Mouse (Mus musculus) small intestine, adult 2 months (tissue): ENCODE results near the gene Htra2. TPM values are rescaled to one million over a fixed set of nuclear protein-coding genes. Genes with fewer than 3 reads are reported as not detected.

Experiments used
- H3K27ac ChIP-seq: fragments of 200-500 bp; 2 replicates; pipeline ENCODE4 v1.5.1; 2012; ENCODE audit warnings: low read depth, low read length, control low read depth, inconsistent platforms; ENCODE audit not compliant: insufficient read depth
- H3K27me3 ChIP-seq: fragments of 200-500 bp; 2 replicates; pipeline ENCODE4 v1.6.1; 2012; ENCODE audit warnings: mild to moderate bottlenecking, moderate library complexity, low read length, inconsistent platforms; ENCODE audit not compliant: control insufficient read depth, insufficient read depth
- H3K36me3 ChIP-seq: fragments of 200-500 bp; 2 replicates; pipeline ENCODE4 v1.6.1; 2012; ENCODE audit warnings: mild to moderate bottlenecking, low read length, control low read depth, inconsistent platforms; ENCODE audit not compliant: control insufficient read depth, insufficient read depth
- H3K4me1 ChIP-seq: fragments of 200-500 bp; 2 replicates; pipeline ENCODE4 v1.6.1; 2012; ENCODE audit warnings: low read length, inconsistent platforms, mixed read lengths; ENCODE audit not compliant: control insufficient read depth, insufficient read depth, insufficient read length
- H3K4me3 ChIP-seq: fragments of 200-500 bp; 2 replicates; pipeline ENCODE4 v1.5.1; 2012; ENCODE audit warnings: low read depth, mild to moderate bottlenecking, control low read depth, inconsistent platforms, low read length, moderate library complexity
- CTCF ChIP-seq: fragments of 200-500 bp; IDR thresholded peaks from 2 replicates; pipeline ENCODE4 v1.5.1; 2012; ENCODE audit warnings: low read depth, mild to moderate bottlenecking, control low read depth, inconsistent platforms, low read length, moderate library complexity, mixed read lengths; ENCODE audit not compliant: insufficient replicate concordance, insufficient read length; ENCODE audit errors: extremely low read depth
- POLR2A ChIP-seq: fragments of 200-500 bp; IDR thresholded peaks from 2 replicates; pipeline ENCODE4 v1.6.1; 2012; ENCODE audit warnings: low read depth, mild to moderate bottlenecking, control low read depth, inconsistent platforms, low read length, moderate library complexity
- WGBS: fragments of 180-500 bp; shearing (Covaris S2); methylation state at CpG from one replicate; pipeline ENCODE4 v1.1.7; 2018; 5-methylcytosine and 5-hydroxymethylcytosine counted together
- polyA plus RNA-seq: library from polyadenylated mRNA; depleted of rRNA; stranded (reverse); fragments of >200 nt; gene quantifications from 2 replicates; pipeline ENCODE4 v1.2.3, GENCODE M21; 2012

Gene Htra2
- polyA plus RNA-seq, 1 experiment = 24.3 TPM

DNA sequence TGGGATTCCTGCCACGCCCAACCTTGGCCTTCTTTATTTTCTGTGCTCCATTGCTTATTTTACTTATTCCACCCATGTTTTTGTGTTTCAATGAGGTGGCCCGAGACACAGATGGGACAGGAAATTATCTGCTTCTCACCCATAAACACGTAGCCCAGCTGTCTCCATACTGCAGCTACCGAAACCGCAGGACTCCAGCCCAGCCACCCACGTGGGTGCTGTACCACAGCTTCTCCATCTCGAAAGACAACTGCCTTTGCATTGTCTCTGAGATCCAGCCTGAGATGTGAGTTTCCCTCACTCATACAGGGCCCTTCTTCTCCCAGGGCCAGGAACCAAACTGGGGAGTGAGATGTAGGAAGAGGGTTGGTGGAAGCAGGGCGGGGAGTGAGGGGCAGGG is 10.9 kb upstream of the Htra2 start:
- Histone ChIP-seq H3K4me1 (peaks cover 18% of the 10 kb centered on the region), H3K27ac (no peak overlapping the region), H3K27me3 (peaks cover 43% of the 10 kb centered on the region), H3K4me3 (no peak overlapping the region), H3K36me3 (peaks cover 8% of the 10 kb centered on the region; the same call in 1 of the 2 replicates)
- no peak for TF ChIP-seq CTCF
- no peak for TF ChIP-seq POLR2A
- 68% methylated on average over 8 of the region's 8 CpGs for WGBS

DNA sequence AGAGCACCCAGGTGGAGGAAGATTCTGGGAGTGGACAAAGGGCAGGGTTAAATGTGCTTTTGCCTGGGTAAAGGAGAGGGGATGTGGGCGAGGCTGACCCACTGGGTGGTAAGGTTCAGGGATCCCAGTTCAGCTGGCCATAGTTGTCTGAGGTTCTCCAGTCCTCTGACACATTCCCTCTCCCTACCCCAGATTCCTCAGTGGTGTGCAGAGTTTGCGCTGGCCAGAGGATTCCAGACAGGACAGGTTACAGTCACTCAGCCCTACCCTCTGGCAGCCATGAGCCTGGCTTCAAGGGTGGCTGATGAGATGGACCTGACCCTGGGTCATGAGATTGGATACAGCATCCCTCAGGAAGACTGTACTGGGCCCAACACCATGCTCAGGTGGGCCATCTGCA is 3.7 kb upstream of the Htra2 start:
- Histone ChIP-seq H3K36me3 (peaks cover 15% of the 10 kb centered on the region), H3K4me3 (peak overlapping the region; percentile 71), H3K4me1 (peaks cover 14% of the 10 kb centered on the region), H3K27ac (peak overlapping the region; percentile 91), H3K27me3 (no peaks in the 10 kb centered on the region)
- 70% methylated on average over 2 of the region's 2 CpGs for WGBS
- TF ChIP-seq CTCF = no peak
- TF ChIP-seq POLR2A = no peak

GRCm38 (mm10) chr6:83057790-83058189 is 2.7 kb upstream of the Htra2 start, which contains the start of gene Dqx1:
TSS of gene Dqx1 (plus strand) at chr6:83057844.
- 23% methylated on average over 3 of the region's 3 CpGs for WGBS
- Histone ChIP-seq H3K27me3 (no peaks in the 10 kb centered on the region), H3K36me3 (peaks cover 14% of the 10 kb centered on the region), H3K27ac (peak within 1 kb of the TSS; percentile 91), H3K4me3 (peak within 1 kb of the TSS; percentile 71), H3K4me1 (peaks cover 20% of the 10 kb centered on the region)
- no peak for TF ChIP-seq CTCF
- peak; percentile 89 for TF ChIP-seq POLR2A

DNA sequence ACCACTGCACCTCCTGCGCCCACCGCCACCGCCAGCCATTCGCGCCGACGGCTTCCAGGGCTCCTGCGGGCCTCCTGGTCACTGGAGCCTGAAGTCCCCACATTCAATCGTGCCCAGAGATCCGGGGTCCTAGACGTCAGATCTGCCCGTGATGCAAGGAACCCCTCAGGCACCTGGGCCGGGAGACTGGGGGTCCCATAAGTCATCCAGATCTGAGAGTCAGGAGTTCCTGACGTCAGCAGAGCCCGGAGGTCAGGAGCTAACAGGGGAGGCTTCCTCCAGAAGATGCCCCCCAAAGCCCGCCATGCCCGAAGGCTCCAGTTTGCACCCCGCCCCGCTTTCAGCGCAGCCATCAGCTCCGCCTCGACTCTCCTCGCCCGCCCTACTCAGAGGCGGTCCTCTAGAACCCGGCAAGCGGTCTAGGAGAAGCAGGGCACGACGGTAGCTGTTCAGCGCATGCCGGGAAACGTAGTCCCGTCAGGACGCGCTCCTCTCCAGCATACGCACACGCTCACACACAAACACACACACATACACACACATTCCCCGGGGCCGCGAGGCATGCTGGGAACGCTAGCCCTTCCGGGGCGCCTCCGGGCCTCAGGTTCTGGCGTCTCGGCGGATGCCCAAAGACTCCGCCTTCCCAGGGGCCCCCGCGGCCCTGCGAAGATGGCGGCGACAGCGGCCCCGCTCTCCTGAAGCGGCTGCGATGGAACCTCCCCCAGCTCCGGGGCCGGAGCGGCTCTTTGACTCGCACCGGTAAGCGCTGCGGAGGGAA is 810 bp downstream of the Htra2 start, which contains the start of gene Aup1:
Gene Aup1, plus strand, starts transcription at position 448 of the 778 bp plus-strand sequence.
- WGBS = under 1% methylated on average over 64 of the region's 64 CpGs
- TF ChIP-seq CTCF = no peak
- TF ChIP-seq POLR2A = peak; percentile 72
- Histone ChIP-seq H3K27me3 (no peaks in the 10 kb centered on the region), H3K27ac (peak within 1 kb of the TSS; percentile 65), H3K4me3 (peak within 1 kb of the TSS; percentile 77), H3K36me3 (peaks cover 19% of the 10 kb centered on the region), H3K4me1 (peaks cover 20% of the 10 kb centered on the region)

GRCm38 (mm10) chr6:83053136-83053960 is 1.7 kb downstream of the Htra2 start:
- WGBS = 7% methylated on average over 26 of the region's 26 CpGs

GRCm38 (mm10) chr6:83049367-83049766 is 5.7 kb downstream of the Htra2 start:
- H3K27ac ChIP-seq = no peak overlapping the region
- no peak overlapping the region for H3K4me3 ChIP-seq
- no peaks in the 10 kb centered on the region for H3K27me3 ChIP-seq
- 0 out of 2 replicates have a peak, but pooled peaks cover 5% of the 10 kb centered on the region for H3K36me3 ChIP-seq
- H3K4me1 ChIP-seq = peaks cover 15% of the 10 kb centered on the region; the same call in 1 of the 2 replicates
- TF ChIP-seq CTCF (no peak), POLR2A (no peak)
- WGBS = 83% methylated on average over 10 of the region's 10 CpGs

More at GRCm38 (mm10) chr6:83053136-83053960, 1.7 kb downstream of the Htra2 start:
- Histone ChIP-seq H3K27me3 (no peaks in the 10 kb centered on the region), H3K4me1 (peaks cover 18% of the 10 kb centered on the region), H3K36me3 (peaks cover 19% of the 10 kb centered on the region), H3K27ac (peak overlapping the region; percentile 14), H3K4me3 (peak overlapping the region; percentile 77)
- peak; percentile 51; the same call in 1 of the 2 replicates for TF ChIP-seq POLR2A
- no peak for TF ChIP-seq CTCF
